Mouse (Mus musculus): ENCODE results near the gene Bmpr2.

The Bmpr2 gene

GRCm38 (mm10) chr1:59902634-59903033 lies 139.4 kb downstream of the Bmpr2 start:
- no peak for DNase-seq

- DNase-seq, result no peak
Observed at GRCm38 (mm10) chr1:59904630-59905295, 141.6 kb downstream of the Bmpr2 start.

- no peak for DNase-seq
Observed at GRCm38 (mm10) chr1:59905916-59906315, 142.7 kb downstream of the Bmpr2 start.

GRCm38 (mm10) chr1:59906819-59907521 lies 143.8 kb downstream of the Bmpr2 start:
- DNase-seq, result no peak

- no peak for DNase-seq
Observed at GRCm38 (mm10) chr1:59907700-59908099, 144.5 kb downstream of the Bmpr2 start.

GRCm38 (mm10) chr1:59910941-59911340 lies 147.7 kb downstream of the Bmpr2 start:
- no peak for DNase-seq

GRCm38 (mm10) chr1:59912413-59913157 lies 149.4 kb downstream of the Bmpr2 start, which contains the start of gene Fam117b:
TSS of gene Fam117b (plus strand) at chr1:59913006.
- DNase-seq, result peak; percentile 100

- DNase-seq, result peak; percentile 53
Observed at GRCm38 (mm10) chr1:59913195-59913868, 150.1 kb downstream of the Bmpr2 start.

- DNase-seq, result no peak
Observed at GRCm38 (mm10) chr1:59913869-59914225, 150.6 kb downstream of the Bmpr2 start.

GRCm38 (mm10) chr1:59914799-59915198 lies 151.6 kb downstream of the Bmpr2 start:
- DNase-seq, result no peak

GRCm38 (mm10) chr1:59915843-59916610 lies 152.8 kb downstream of the Bmpr2 start:
- DNase-seq, result no peak

- DNase-seq, result no peak
Observed at GRCm38 (mm10) chr1:59917401-59917800, 154.2 kb downstream of the Bmpr2 start.

- DNase-seq, result no peak
Observed at GRCm38 (mm10) chr1:59918075-59918474, 154.9 kb downstream of the Bmpr2 start.

GRCm38 (mm10) chr1:59923201-59923600 lies 160.0 kb downstream of the Bmpr2 start:
- no peak for DNase-seq

- DNase-seq, result no peak
Observed at GRCm38 (mm10) chr1:59923673-59924072, 160.5 kb downstream of the Bmpr2 start.

GRCm38 (mm10) chr1:59924411-59924810 lies 161.2 kb downstream of the Bmpr2 start:
- no peak for DNase-seq

GRCm38 (mm10) chr1:59926021-59926672 lies 162.9 kb downstream of the Bmpr2 start:
- DNase-seq, result no peak

GRCm38 (mm10) chr1:59927131-59927680 lies 164.0 kb downstream of the Bmpr2 start:
- DNase-seq, result no peak

Data from embryo, embryonic 11 days (tissue).